Mouse (Mus musculus) hindbrain, embryonic 12.5 days (tissue): Measurements from ENCODE around the gene Stk11ip. TPM values are rescaled to one million over a fixed set of nuclear protein-coding genes. Genes with fewer than 3 reads are reported as not detected.

ENCODE experiments used
- ATAC-seq: fragments of 200-750 bp; cut with Nextera tagmentation; 2 replicates; pipeline ENCODE4 v1.8.0; 2017; ENCODE audit warnings: moderate TSS enrichment; ENCODE audit not compliant: low FRiP score
- H3K27ac ChIP-seq: fragments of 300-500 bp; sonication (generic); 2 replicates; pipeline ENCODE4 v1.5.1; 2016; ENCODE audit warnings: mild to moderate bottlenecking
- H3K27me3 ChIP-seq: fragments of 300-500 bp; sonication (generic); 2 replicates; pipeline ENCODE4 v1.6.1; 2016; ENCODE audit warnings: mild to moderate bottlenecking
- H3K36me3 ChIP-seq: fragments of 300-500 bp; sonication (generic); 2 replicates; pipeline ENCODE4 v1.6.1; 2016; ENCODE audit warnings: mild to moderate bottlenecking
- H3K4me1 ChIP-seq: fragments of 300-500 bp; sonication (generic); 2 replicates; pipeline ENCODE4 v1.6.1; 2016
- H3K4me2 ChIP-seq: fragments of 300-500 bp; sonication (generic); replicated peaks from 2 replicates; pipeline ENCODE4 v1.6.1; 2016; ENCODE audit warnings: mild to moderate bottlenecking
- H3K4me3 ChIP-seq: fragments of 300-500 bp; sonication (generic); 2 replicates; pipeline ENCODE4 v1.5.1; 2016; ENCODE audit warnings: mild to moderate bottlenecking
- H3K9ac ChIP-seq: fragments of 300-500 bp; sonication (generic); 2 replicates; pipeline ENCODE4 v1.6.1; 2016; ENCODE audit warnings: mild to moderate bottlenecking, moderate library complexity
- H3K9me3 ChIP-seq: fragments of 300-500 bp; sonication (generic); replicated peaks from 2 replicates; pipeline ENCODE4 v1.6.1; 2016; ENCODE audit warnings: mild to moderate bottlenecking
- WGBS: fragments of 180-500 bp; shearing (Covaris S2); methylation state at CpG from one replicate; pipeline ENCODE4 v1.1.7; 2016; 5-methylcytosine and 5-hydroxymethylcytosine counted together
- polyA plus RNA-seq: library from polyadenylated mRNA; unstranded; fragments of >200 nt; fragmentation: Nextera tagmentation; extraction: Ambion mirVana; gene quantifications from 2 replicates; pipeline ENCODE4 v1.2.1, GENCODE M21; 2016

Gene Stk11ip
- polyA plus RNA-seq, 1 experiment from 2014 or later, result 25.7 TPM

DNA sequence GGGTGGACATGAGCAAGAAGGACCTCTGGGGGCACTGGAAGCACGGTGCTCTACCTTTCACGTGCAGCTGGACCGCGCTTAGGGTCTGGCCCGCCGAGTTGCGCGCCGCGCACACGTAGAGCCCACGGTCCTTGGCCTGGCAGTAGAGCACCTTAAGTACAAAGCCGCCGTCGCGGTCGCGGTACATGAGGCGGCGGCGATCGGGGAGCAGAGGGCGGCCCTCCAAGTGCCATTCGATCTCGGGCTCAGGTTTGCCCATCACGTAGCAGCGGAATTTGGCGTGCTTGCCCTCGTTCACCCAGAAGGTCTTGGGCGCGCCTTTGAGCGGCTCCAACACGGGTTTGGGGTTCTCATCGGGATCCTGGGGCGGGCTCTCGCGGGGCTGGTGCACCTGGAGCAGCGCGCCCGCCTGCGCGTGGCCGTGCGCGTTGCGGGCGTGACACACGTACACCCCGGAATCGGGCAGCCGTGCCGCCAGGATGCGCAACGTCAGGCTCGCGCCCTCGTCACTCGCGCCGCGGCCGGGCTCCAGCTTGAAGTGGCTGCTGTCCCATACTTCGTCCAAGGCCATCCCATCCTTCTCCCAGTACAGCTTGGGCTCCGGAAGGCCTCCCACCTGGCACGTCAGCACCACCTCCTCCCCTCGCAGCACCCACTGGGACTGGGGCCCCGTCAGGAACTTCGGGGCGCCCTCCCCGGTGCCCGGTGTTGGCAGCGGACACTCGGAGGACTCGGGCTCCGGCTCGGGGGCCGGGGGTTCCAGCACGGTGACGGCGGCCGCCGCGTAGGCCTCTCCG, 16.0 kb upstream of the Stk11ip start:
- Histone ChIP-seq H3K27me3 (peaks cover 43% of the 10 kb centered on the region), H3K27ac (peak overlapping the region; percentile 89), H3K9me3 (no peaks in the 10 kb centered on the region), H3K4me2 (peak overlapping the region; percentile 92), H3K9ac (peak overlapping the region; percentile 96), H3K4me3 (peak overlapping the region; percentile 79), H3K4me1 (peaks cover 24% of the 10 kb centered on the region), H3K36me3 (peaks cover 28% of the 10 kb centered on the region)
- ATAC-seq, result peak; percentile 73
- under 1% methylated on average over 84 of the region's 84 CpGs for WGBS

DNA sequence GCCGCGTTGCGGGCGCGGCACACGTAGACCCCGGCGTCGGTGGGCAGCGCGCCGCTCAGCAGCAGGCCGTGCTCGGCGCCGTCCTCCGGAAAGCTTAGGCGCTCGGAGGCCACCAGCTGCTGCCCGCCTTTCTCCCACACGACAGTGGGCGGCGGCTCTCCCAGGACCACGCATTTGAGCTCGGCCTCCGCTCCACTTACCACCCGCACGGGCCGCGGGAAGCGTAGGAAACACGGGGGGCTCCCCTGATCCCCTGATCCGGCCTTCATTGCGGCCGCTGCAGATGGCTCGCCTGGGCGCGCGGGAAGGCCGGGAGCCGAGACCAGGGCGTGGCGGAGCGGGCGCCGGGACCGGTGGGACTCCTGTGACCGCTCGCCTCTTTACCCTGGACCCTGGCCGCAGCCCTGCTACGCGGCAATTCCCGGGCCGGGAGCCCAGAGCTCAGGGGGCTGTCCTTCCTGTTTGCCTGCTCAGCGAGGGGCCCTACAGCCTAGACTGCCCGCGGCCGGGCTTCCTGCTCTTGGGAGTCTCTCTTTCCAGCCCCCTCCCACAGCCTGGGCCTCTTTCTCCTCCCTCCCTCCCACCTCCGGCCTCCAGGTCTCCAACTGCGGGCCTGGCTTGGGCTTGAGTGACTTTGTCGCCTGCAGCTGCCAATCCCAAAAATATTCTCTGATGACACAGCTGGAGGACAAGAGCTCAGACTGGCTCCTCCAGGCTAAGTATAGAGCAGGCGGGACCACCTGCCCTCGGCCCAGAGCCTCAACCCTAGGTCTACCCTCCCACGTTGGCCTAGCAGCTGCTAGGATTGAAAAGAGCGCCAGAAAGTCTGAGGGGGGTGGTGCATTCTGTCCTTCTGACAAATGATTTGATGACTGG, 15.1 kb upstream of the Stk11ip start, which contains the start of gene Obsl1:
TSS of gene Obsl1 (minus strand) at position 497 of the 876 bp plus-strand sequence.
- Histone ChIP-seq H3K9me3 (no peaks in the 10 kb centered on the region), H3K36me3 (peaks cover 19% of the 10 kb centered on the region), H3K4me3 (peak within 1 kb of the TSS; percentile 79), H3K4me2 (peak within 1 kb of the TSS; percentile 92), H3K9ac (peak within 1 kb of the TSS; percentile 96), H3K27ac (peak within 1 kb of the TSS; percentile 89), H3K4me1 (peaks cover 24% of the 10 kb centered on the region), H3K27me3 (peaks cover 43% of the 10 kb centered on the region)
- WGBS, result 1% methylated on average over 64 of the region's 65 CpGs
- peak; percentile 80 for ATAC-seq

GRCm38 (mm10) chr1:75507006-75507405, 14.3 kb upstream of the Stk11ip start, which contains the start of gene Inha:
Gene Inha, plus strand, starts transcription at chr1:75507077.
- 73% methylated on average over 10 of the region's 10 CpGs for WGBS
- H3K36me3 ChIP-seq, result peaks cover 11% of the 10 kb centered on the region
- peaks cover 32% of the 10 kb centered on the region for H3K4me1 ChIP-seq
- no peak for ATAC-seq
- peak within 1 kb of the TSS; percentile 79 for H3K4me3 ChIP-seq
- H3K9ac ChIP-seq, result peak within 1 kb of the TSS; percentile 96
- H3K27me3 ChIP-seq, result peaks cover 43% of the 10 kb centered on the region
- H3K27ac ChIP-seq, result peak within 1 kb of the TSS; percentile 89
- no peaks in the 10 kb centered on the region for H3K9me3 ChIP-seq
- peak within 1 kb of the TSS; percentile 92 for H3K4me2 ChIP-seq

GRCm38 (mm10) chr1:75509586-75509985, 11.7 kb upstream of the Stk11ip start:
- peaks cover 31% of the 10 kb centered on the region for H3K27me3 ChIP-seq
- no peak for ATAC-seq
- H3K4me1 ChIP-seq, result peaks cover 28% of the 10 kb centered on the region

DNA sequence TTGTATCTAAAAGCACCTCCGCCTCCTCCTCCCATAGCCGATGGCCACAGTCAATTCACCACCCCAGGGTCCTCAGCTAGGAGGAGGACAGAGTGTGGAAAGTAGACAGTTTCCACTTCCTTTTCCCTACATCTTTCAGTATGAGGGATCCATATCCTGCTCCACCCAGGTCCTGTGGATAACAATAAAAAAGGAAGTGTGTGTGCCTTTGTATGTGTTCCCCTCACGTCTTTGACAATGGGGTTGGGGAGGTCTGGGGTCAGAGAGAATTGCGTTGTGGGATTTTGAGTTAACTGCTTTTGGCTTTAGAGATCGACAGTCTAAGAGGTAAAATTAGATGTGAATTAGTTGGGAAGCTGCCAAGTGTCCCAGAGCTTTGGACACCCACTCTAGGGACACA, 11.2 kb upstream of the Stk11ip start:
- no peak overlapping the region for H3K4me3 ChIP-seq
- no peaks in the 10 kb centered on the region for H3K36me3 ChIP-seq
- peaks cover 23% of the 10 kb centered on the region for H3K4me1 ChIP-seq
- H3K27ac ChIP-seq, result no peak overlapping the region
- 76% methylated on average over 5 of the region's 5 CpGs for WGBS
- no peak overlapping the region for H3K9ac ChIP-seq
- ATAC-seq, result no peak
- peaks cover 31% of the 10 kb centered on the region for H3K27me3 ChIP-seq
- no peak overlapping the region for H3K4me2 ChIP-seq
- no peaks in the 10 kb centered on the region for H3K9me3 ChIP-seq

More at GRCm38 (mm10) chr1:75509586-75509985, 11.7 kb upstream of the Stk11ip start:
- Histone ChIP-seq H3K9me3 (no peaks in the 10 kb centered on the region), H3K4me3 (no peak overlapping the region), H3K36me3 (no peaks in the 10 kb centered on the region), H3K4me2 (no peak overlapping the region), H3K9ac (no peak overlapping the region), H3K27ac (no peak overlapping the region)
- 57% methylated on average over 20 of the region's 20 CpGs for WGBS

- no peak overlapping the region for H3K4me3 ChIP-seq
- H3K36me3 ChIP-seq, result no peaks in the 10 kb centered on the region
- H3K9me3 ChIP-seq, result no peaks in the 10 kb centered on the region
- peak overlapping the region; percentile 7; the same call in 1 of the 2 replicates for H3K27ac ChIP-seq
- peaks cover 15% of the 10 kb centered on the region for H3K4me1 ChIP-seq
- WGBS, result 47% methylated on average over 4 of the region's 4 CpGs
- no peak overlapping the region; the same call in 1 of the 2 replicates for H3K9ac ChIP-seq
- no peak overlapping the region for H3K4me2 ChIP-seq
- no peak for ATAC-seq
- H3K27me3 ChIP-seq, result peaks cover 29% of the 10 kb centered on the region
Observed at GRCm38 (mm10) chr1:75511437-75512210, 9.7 kb upstream of the Stk11ip start.

- WGBS, result 74% methylated on average over 3 of the region's 3 CpGs
- no peaks in the 10 kb centered on the region for H3K36me3 ChIP-seq
- peaks cover 19% of the 10 kb centered on the region for H3K27me3 ChIP-seq
- no peak for ATAC-seq
- no peak overlapping the region for H3K4me3 ChIP-seq
- H3K9me3 ChIP-seq, result no peaks in the 10 kb centered on the region
- H3K4me2 ChIP-seq, result no peak overlapping the region
- no peak overlapping the region for H3K9ac ChIP-seq
- H3K27ac ChIP-seq, result no peak overlapping the region
- H3K4me1 ChIP-seq, result peaks cover 7% of the 10 kb centered on the region; the same call in 1 of the 2 replicates
Observed at GRCm38 (mm10) chr1:75512550-75512949, 8.8 kb upstream of the Stk11ip start.

DNA sequence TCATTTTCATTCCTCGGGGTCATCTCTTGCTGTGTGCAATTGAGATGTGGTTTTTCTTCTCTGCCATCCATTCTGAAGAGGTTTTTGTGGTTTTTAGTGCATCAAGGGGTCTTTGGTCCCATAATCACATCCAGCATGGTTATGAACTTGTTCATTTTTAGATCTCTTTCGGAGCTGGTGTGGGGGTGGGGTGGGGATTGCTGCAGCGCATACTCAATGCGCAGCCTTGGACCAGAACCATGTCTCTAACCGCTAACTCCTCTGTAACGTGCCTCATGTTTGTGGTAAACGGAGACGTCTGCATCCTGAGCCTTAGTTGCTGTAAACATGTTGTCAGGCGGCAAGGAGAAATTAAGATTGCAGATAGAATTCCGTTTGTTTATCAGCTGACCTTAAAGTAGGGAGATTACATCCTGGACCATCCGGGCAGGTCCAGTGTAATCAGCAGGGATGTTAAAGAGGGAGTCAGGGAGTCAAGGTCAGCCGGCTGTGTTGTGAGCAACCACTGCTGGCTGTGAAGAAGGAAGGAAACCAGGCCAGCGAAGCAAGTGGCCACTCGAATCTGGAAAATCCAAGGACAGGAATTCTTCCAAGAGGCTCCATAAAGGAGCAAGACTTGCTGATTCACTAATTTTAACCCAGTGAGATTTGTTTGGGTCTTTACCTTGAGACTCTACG, 4.5 kb upstream of the Stk11ip start:
- WGBS, result 84% methylated on average over 15 of the region's 15 CpGs
- H3K9ac ChIP-seq, result no peak overlapping the region
- H3K27ac ChIP-seq, result no peak overlapping the region
- no peaks in the 10 kb centered on the region for H3K36me3 ChIP-seq
- no peak overlapping the region for H3K4me3 ChIP-seq
- peaks cover 4% of the 10 kb centered on the region for H3K4me1 ChIP-seq
- no peaks in the 10 kb centered on the region for H3K27me3 ChIP-seq
- no peak for ATAC-seq
- H3K4me2 ChIP-seq, result no peak overlapping the region
- H3K9me3 ChIP-seq, result no peaks in the 10 kb centered on the region

DNA sequence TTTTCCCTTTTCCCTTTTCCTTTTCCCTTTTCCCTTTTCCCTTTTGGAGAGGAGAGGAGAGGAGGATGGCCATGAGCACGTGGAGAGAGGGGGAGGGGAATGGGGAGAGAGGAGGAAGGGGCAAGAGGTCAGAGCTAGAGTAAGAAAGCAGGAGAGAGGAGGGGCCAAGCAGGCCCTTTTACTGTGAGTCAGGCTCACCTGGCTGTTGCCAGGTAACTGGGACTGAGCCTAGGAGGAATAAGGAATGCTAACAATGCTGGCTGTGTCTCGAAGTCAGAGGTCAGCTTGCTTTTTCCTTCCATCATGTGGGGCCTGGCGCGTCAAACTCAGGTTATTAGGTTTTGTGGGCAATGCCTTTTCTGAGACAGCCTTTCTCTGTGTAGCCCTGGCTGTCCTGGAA, 3.3 kb upstream of the Stk11ip start:
- H3K36me3 ChIP-seq, result no peaks in the 10 kb centered on the region
- no peak overlapping the region for H3K4me3 ChIP-seq
- no peak overlapping the region for H3K27ac ChIP-seq
- H3K9ac ChIP-seq, result no peak overlapping the region
- ATAC-seq, result no peak
- peaks cover 9% of the 10 kb centered on the region for H3K4me1 ChIP-seq
- no peaks in the 10 kb centered on the region for H3K27me3 ChIP-seq
- no peaks in the 10 kb centered on the region for H3K9me3 ChIP-seq
- H3K4me2 ChIP-seq, result no peak overlapping the region
- WGBS, result 56% methylated on average over 4 of the region's 4 CpGs

- Histone ChIP-seq H3K4me2 (no peak overlapping the region), H3K9me3 (no peaks in the 10 kb centered on the region), H3K4me1 (peaks cover 9% of the 10 kb centered on the region), H3K27ac (no peak overlapping the region), H3K27me3 (no peaks in the 10 kb centered on the region), H3K36me3 (no peaks in the 10 kb centered on the region), H3K9ac (no peak overlapping the region), H3K4me3 (no peak overlapping the region)
- ATAC-seq, result no peak
- WGBS, result 97% methylated on average over 4 of the region's 4 CpGs
Observed at GRCm38 (mm10) chr1:75518427-75518826, 2.9 kb upstream of the Stk11ip start.

DNA sequence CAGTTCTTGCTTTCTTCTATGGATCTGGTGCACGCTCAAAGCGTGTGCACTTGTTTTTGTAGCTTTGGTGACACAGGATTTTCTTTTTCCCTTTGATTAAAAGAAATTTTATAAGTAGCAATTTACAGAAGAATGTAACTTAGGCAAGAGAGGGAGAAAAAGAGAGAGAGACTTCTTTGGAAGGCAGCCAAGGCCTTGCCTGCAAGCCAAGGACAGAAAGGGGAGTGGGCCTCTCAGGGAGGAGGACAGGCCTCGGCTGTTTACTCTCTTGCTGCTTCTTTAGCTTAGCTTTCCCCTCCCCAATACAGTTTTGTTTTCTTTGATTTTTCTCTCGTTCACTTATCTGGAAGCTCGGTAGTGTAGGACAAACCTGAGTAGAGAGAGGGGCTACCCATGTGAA, 1.8 kb upstream of the Stk11ip start:
- H3K27me3 ChIP-seq, result no peaks in the 10 kb centered on the region
- H3K36me3 ChIP-seq, result no peaks in the 10 kb centered on the region
- no peak for ATAC-seq
- no peak overlapping the region for H3K27ac ChIP-seq
- H3K4me3 ChIP-seq, result no peak overlapping the region
- no peaks in the 10 kb centered on the region for H3K9me3 ChIP-seq
- no peak overlapping the region for H3K9ac ChIP-seq
- H3K4me1 ChIP-seq, result peaks cover 9% of the 10 kb centered on the region
- WGBS, result 90% methylated on average over 5 of the region's 5 CpGs
- H3K4me2 ChIP-seq, result no peak overlapping the region
